Mouse (Mus musculus) thymus, postnatal 10 days (tissue): ENCODE measurements around the gene Anp32b.

Experiments
- DNase-seq, 2 experiments: peaks; one replicate each; pipeline ENCODE4 v3.0.0; 2021; ENCODE audit warnings: low spot score in 2 of 2

The Anp32b gene

DNA sequence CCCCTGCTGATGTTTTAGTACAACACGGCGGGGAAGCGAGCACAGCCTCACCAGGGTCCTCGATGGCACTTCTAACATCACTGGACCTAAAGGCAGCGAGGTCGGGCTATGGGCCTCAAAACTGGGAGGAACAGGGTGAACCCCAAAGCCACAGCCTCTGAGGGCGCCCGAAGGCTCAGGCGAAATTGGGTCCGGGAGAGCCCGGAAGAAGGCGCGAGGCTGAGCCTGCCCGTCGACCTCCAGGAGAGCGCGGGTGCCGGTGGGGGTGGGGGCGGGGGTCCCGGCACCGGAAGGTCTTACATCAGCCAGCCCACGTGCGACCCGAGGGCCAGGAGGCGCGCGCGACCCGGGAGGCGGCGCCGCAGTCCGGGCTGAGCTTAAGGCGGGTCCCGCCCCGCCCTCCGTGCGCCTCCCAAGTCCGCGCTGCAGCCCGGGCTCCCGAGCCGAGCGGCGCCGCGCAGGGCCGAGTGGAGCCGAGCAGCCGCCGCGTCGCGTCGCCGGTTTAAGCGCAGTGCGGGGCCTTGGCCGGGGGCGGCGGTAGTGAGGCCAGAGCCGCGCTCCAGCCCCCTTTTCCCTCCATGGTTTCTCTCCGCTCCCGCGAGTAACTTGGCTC is at the start of gene Anp32b:
Gene Anp32b (plus strand): TSS at position 384 of the 613 bp plus-strand sequence.
- peak; percentile 89 to 96 for DNase-seq

- peak; percentile 69 to 73 for DNase-seq
Measured at GRCm38 (mm10) chr4:46404042-46404795, 46.5 kb upstream of the Anp32b start.

DNA sequence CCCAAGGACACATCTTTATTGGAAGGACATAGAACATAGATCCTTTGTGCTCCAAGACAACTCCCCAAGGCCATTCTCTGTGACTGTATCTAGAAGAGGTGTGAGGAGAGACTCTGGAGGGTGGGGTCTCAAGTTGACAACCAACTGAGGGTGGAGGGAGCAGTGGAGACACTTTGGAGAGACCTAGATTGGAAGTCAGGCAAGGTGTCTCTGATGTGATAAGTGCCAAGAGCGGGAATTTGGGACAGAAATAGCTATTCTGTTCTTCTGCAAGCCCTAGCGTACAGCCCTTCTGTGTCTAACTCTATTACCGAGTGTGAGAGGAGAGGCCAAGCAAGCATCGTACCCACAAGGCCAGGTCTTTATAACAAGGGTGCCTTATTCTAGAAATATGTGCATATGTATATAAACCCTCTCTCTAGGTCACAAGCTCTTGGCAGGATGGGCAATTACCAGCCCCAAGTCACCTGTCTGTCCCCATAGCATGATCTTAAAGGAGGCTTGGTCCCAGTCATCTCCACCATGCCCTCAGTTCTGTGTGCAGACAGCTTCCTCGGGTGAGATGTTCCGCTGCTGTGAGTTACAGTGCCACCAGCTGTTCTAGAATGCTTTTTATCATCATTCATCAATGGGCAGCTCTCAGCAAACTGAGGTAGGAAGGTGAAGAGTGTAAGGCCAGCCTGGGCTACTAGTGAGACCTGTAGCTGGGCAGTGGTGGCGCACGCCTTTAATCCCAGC is 43.6 kb upstream of the Anp32b start:
- no peak for DNase-seq

DNA sequence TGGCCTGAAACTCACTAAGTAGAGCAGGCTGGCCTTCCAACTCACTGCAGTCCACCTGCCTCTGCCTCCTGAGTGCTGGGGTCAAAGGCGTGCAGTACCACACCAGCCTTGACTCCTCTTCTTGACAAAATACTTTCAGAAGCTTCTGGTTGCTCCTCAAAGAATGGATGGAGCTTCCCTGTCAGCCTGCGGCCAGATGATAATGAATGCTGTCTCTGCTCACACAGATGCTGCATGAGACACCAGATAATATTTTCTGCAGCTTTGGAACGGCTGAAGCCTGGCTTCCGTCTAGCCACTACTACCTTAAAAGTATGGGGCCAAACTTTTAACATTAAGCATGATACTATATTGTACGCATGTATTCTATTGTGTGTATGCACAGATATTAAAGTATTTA is 40.0 kb upstream of the Anp32b start:
- no peak for DNase-seq

DNA sequence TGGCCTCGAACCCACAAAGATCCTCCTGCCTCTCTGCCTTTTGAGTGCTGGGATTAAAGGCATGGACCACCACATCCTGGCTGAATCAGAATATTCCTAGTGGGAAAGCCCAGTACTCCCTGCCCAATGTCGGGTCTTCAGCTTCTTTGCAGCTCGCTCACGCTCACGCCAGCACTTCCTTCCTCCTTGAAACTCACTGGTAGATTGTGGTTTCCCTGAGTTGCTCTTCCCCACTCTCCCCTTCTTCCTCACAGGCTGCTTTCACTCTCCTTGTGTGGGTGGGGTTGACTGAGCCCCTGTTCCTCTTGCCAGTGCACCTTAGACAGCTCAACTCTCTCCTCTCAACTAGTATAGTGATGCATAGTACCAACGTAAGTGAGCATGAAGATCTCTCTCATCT is 39.2 kb upstream of the Anp32b start:
- DNase-seq: peak; percentile 40 to 59

GRCm38 (mm10) chr4:46412113-46412512 is 38.6 kb upstream of the Anp32b start:
- no peak for DNase-seq

GRCm38 (mm10) chr4:46413406-46413805 is 37.3 kb upstream of the Anp32b start, which contains the start of gene Hemgn:
Gene Hemgn (minus strand): TSS chr4:46413506.
- no peak for DNase-seq

- no peak for DNase-seq
Measured at GRCm38 (mm10) chr4:46417491-46417890, 33.2 kb upstream of the Anp32b start.

DNA sequence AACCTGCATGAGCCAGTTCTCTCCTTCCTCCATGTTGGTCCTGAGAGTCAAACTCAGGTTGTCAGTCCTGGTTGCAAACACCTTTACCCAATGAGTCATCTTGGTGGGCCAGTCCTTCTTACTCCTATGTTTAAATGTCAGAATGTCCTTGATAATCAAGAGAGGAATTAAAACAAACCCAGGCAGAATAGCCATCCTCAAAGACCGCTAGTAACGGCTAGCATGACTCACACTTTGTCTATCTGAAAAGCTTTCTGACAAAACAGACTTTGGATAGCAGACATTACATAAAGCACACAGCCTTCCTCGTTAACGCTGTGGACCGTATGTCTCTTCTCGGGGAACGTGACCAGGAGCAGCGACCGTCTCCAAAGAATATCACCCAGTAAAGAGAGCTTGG is 31.9 kb upstream of the Anp32b start:
- no peak for DNase-seq

- no peak for DNase-seq
Measured at GRCm38 (mm10) chr4:46422625-46423024, 28.1 kb upstream of the Anp32b start.

GRCm38 (mm10) chr4:46428903-46429499 is 21.7 kb upstream of the Anp32b start:
- DNase-seq: no peak

GRCm38 (mm10) chr4:46432339-46433036 is 18.2 kb upstream of the Anp32b start:
- DNase-seq: no peak

DNA sequence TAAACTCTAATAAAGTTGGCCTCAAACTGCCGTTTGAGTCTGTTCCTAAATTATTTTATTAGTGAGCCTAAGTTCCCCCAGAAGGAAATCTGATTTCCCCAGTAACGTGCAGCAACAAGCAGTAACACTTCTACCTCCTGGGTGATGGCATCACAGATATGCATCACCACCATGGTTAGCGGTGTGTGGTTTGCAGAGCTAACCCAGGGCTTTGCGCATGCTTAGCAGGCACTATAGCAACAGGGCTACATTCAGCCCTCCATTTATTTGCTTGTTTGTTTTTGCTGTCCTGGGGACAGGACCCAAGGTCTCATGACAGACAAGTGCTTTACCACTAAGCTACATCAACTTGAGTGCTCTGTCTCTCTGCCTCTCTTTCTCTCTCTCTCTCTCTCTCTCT is 8.2 kb upstream of the Anp32b start:
- peak in 1 of 2 experiments; percentile 22 for DNase-seq

GRCm38 (mm10) chr4:46445237-46445945 is 5.3 kb upstream of the Anp32b start:
- DNase-seq: peak; percentile 29 to 37

DNA sequence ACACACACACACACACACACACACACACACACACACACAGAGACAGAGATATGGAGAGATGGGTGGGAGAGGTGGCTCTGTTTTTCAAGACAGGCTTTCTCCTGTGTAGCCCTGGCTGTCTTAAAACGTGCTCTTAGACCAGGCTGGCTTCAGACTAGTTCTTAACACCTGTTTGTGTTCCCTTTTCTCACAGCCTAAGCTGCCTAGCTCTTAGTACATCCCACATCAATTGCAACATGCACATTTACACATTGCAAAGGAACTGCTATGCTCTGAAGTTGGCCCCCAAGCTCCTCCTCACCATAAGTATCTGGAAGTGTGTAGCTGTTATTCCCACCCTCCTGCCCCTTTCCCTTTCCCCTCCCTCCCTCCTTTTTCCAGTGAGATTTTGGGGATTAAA is 3.2 kb upstream of the Anp32b start:
- DNase-seq: peak; percentile 27 to 46

- peak; percentile 41 for DNase-seq
Measured at GRCm38 (mm10) chr4:46448886-46449285, 1.8 kb upstream of the Anp32b start.

- DNase-seq: no peak
Measured at GRCm38 (mm10) chr4:46450020-46450518, 633 bp upstream of the Anp32b start.

- DNase-seq: peak; percentile 69 to 72
Measured at GRCm38 (mm10) chr4:46451240-46451757, 597 bp downstream of the Anp32b start.

- peak; percentile 63 to 72 for DNase-seq
Measured at GRCm38 (mm10) chr4:46451758-46452480, 1.2 kb downstream of the Anp32b start.

GRCm38 (mm10) chr4:46452481-46452850 is 1.8 kb downstream of the Anp32b start:
- peak; percentile 42 to 54 for DNase-seq
